Mouse (Mus musculus) liver, embryonic 14.5 days (tissue): ENCODE data around the gene Cpa1. TPM values are rescaled to one million over a fixed set of nuclear protein-coding genes. Genes with fewer than 3 reads are reported as not detected.

Source experiments
- ATAC-seq: fragments of 200-750 bp; cut with Nextera tagmentation; 2 replicates; pipeline ENCODE4 v1.8.0; 2017; ENCODE audit warnings: moderate number of reproducible peaks, mild to moderate bottlenecking, moderate library complexity; ENCODE audit not compliant: insufficient read depth
- DNase-seq, 3 experiments: peaks; one replicate each; pipeline ENCODE4 v3.0.0-alpha.2; 2012 to 2013; ENCODE audit warnings: low read depth in 3 of 3, low spot score in 3 of 3
- H3K27ac ChIP-seq: fragments of 300-500 bp; sonication (generic); 2 replicates; pipeline ENCODE4 v1.5.1; 2014; ENCODE audit warnings: moderate library complexity, mild to moderate bottlenecking, control low read depth, inconsistent platforms
- H3K27me3 ChIP-seq: fragments of 300-500 bp; sonication (generic); 2 replicates; pipeline ENCODE4 v1.6.1; 2014; ENCODE audit warnings: mild to moderate bottlenecking, low read length, moderate library complexity; ENCODE audit not compliant: control insufficient read depth, insufficient read depth
- H3K36me3 ChIP-seq: fragments of 300-500 bp; sonication (generic); replicated peaks from 2 replicates; pipeline ENCODE4 v1.6.1; 2014; ENCODE audit warnings: low read depth; ENCODE audit not compliant: control insufficient read depth, insufficient read depth
- H3K4me1 ChIP-seq, 2 experiments: fragments of 200-500 bp in 1 of 2; fragments of 300-500 bp in 1 of 2; sonication (generic) in 1 of 2; replicated peaks; 2 replicates each; pipeline ENCODE4 v1.6.1; 2012 to 2014; ENCODE audit warnings: antibody characterized with exemption in 1 of 2, inconsistent platforms in 1 of 2, low read length in 1 of 2; ENCODE audit not compliant: control insufficient read depth in 2 of 2, insufficient read depth in 2 of 2
- H3K4me2 ChIP-seq: fragments of 300-500 bp; sonication (generic); 2 replicates; pipeline ENCODE4 v1.6.1; 2014; ENCODE audit warnings: low read depth, mild to moderate bottlenecking, control low read depth, moderate library complexity
- H3K4me3 ChIP-seq, 2 experiments: fragments of 200-500 bp in 1 of 2; fragments of 300-500 bp in 1 of 2; sonication (generic) in 1 of 2; 2 replicates each; pipeline ENCODE4 v1.5.1; 2012 to 2014; ENCODE audit warnings: low read depth in 2 of 2, low read length in 2 of 2, mild to moderate bottlenecking in 2 of 2, control low read depth in 1 of 2, inconsistent platforms in 1 of 2, moderate library complexity in 1 of 2; ENCODE audit not compliant: insufficient read depth in 1 of 2
- H3K9ac ChIP-seq: fragments of 300-500 bp; sonication (generic); replicated peaks from 2 replicates; pipeline ENCODE4 v1.6.1; 2014; ENCODE audit warnings: mild to moderate bottlenecking, control low read depth, moderate library complexity
- H3K9me3 ChIP-seq: fragments of 300-500 bp; sonication (generic); 2 replicates; pipeline ENCODE4 v1.6.1; 2016; ENCODE audit warnings: low read length, mixed read lengths; ENCODE audit not compliant: control insufficient read depth
- CTCF ChIP-seq: IDR thresholded peaks from 2 replicates; pipeline ENCODE4 v1.5.1; 2016; ENCODE audit warnings: antibody characterized with exemption, low read depth, control low read depth
- EP300 ChIP-seq: IDR thresholded peaks from 2 replicates; pipeline ENCODE4 v1.6.1; 2016; ENCODE audit warnings: antibody characterized with exemption, low read depth
- WGBS: fragments of 180-500 bp; shearing (Covaris S2); extraction: QIAGEN DNeasy Blood & Tissue Kit; methylation state at CpG from one replicate; pipeline ENCODE4 v1.1.7; 2014; ENCODE audit not compliant: insufficient replicate concordance; 5-methylcytosine and 5-hydroxymethylcytosine counted together
- polyA plus RNA-seq, 2 experiments: library from polyadenylated mRNA; depleted of rRNA in 1 of 2; stranded (reverse) in 1 of 2; unstranded in 1 of 2; fragments of >200 nt; fragmentation: Nextera tagmentation in 1 of 2; extraction: Ambion mirVana in 1 of 2; gene quantifications; 2 replicates each; pipeline versions ENCODE4 v1.2.1 to v1.2.3; 2012 to 2014

The Cpa1 gene
- polyA plus RNA-seq, 2 experiments, result 1.4 to 1.5 TPM

DNA sequence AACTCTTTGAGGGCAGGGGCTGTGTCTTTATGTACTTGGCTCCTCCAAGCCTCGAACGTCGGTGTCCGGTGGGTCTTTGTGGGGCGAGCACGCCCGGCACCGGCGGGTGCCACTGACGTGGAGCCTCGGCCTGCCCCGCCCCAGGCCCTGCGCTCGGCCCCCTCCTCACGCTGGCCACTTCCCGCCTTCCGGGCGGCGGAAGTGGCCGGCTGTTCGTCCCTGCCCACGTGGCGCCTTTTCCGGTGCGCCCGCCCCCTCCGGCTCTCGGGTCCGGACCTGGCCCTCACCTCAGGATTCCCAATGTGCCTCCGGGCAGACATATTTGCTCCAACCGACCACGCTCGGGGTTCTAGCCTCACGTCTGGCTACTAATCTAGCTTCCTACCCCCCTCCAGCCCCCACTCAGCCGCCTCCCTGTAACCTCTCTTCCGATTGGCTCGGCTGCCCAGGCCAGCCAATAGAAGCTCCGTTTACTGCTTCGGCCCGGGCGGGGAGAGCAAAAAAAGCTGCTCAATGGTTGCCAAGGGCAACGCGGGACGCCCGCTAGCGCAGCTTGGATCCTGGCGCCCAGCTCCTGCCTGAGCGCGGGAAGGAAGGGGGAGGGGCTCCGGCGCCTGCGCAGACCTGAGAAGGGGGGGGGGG is 54.5 kb downstream of the Cpa1 start, which contains the start of gene Cep41:
Gene Cep41 (minus strand): TSS at position 400 of the 642 bp plus-strand sequence.
- Histone ChIP-seq H3K27me3 (no peaks in the 10 kb centered on the region), H3K4me3 (peak within 1 kb of the TSS; percentile 71 to 96), H3K9me3 (no peaks in the 10 kb centered on the region), H3K9ac (peak within 1 kb of the TSS; percentile 70), H3K4me2 (peak within 1 kb of the TSS; percentile 77), H3K4me1 (peaks cover 3 to 7% of the 10 kb centered on the region in 2 experiments), H3K36me3 (no peaks in the 10 kb centered on the region), H3K27ac (peak within 1 kb of the TSS; percentile 18)
- ATAC-seq, result peak; percentile 97
- DNase-seq, result peak; percentile 82 to 85 (median 84)
- TF ChIP-seq EP300, result peak; percentile 50; the same call in 1 of the 2 replicates
- no peak for TF ChIP-seq CTCF
- under 1% methylated on average over 52 of the region's 52 CpGs for WGBS

DNA sequence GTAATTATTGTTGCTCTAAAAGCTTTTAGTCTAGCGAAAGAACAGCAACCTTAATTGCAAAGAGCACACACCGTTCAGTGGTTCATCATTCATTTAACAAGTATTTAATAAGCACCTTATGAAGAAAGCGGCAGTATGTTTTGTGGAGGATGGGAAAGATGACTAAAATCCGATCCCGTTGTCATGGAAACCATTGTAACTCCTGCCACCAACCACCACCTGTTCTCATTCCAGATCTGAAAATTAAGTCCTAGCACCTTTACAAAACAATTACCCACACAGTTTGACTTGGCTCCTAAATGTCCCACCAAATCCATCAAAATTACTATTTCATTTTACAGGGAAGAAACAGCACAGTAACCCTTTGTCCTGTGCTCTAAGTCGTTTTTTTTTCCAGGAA is 55.2 kb downstream of the Cpa1 start:
- H3K27ac ChIP-seq, result no peak overlapping the region
- no peaks in the 10 kb centered on the region for H3K36me3 ChIP-seq
- H3K4me3 ChIP-seq, result peak overlapping the region in 1 of 2 experiments; percentile 71; a peak in 2 of 4 replicates
- H3K4me1 ChIP-seq, result peaks cover 3 to 7% of the 10 kb centered on the region in 2 experiments
- TF ChIP-seq EP300, result no peak
- TF ChIP-seq CTCF, result no peak
- DNase-seq, result no peak
- peak overlapping the region; percentile 77 for H3K4me2 ChIP-seq
- H3K9ac ChIP-seq, result peak overlapping the region; percentile 45
- WGBS, result 42% methylated on average over 6 of the region's 6 CpGs
- no peak for ATAC-seq
- H3K9me3 ChIP-seq, result no peaks in the 10 kb centered on the region
- H3K27me3 ChIP-seq, result no peaks in the 10 kb centered on the region

Other genes starting within 250 kb of the Cpa1 start
- 11.9 and 13.7 TPM in 2 replicates for gene Zc3hc1, start 248.2 kb upstream of the Cpa1 start, polyA plus RNA-seq (2012; rRNA removed)
- gene Zc3hc1, start 248.2 kb upstream of the Cpa1 start, polyA plus RNA-seq (2014; fragmentation: Nextera tagmentation; extraction: Ambion mirVana), result 23.4 and 24.1 TPM in 2 replicates
- gene Klhdc10, start 237.3 kb upstream of the Cpa1 start, polyA plus RNA-seq (2012; rRNA removed), result 8.0 and 12.8 TPM in 2 replicates
- 8.9 and 9.4 TPM in 2 replicates for gene Klhdc10, start 237.3 kb upstream of the Cpa1 start, polyA plus RNA-seq (2014; fragmentation: Nextera tagmentation; extraction: Ambion mirVana)
- 15.9 and 17.6 TPM in 2 replicates for gene Tmem209, start 129.4 kb upstream of the Cpa1 start, polyA plus RNA-seq (2012; rRNA removed)
- gene Tmem209, start 129.4 kb upstream of the Cpa1 start, polyA plus RNA-seq (2014; fragmentation: Nextera tagmentation; extraction: Ambion mirVana), result 19.6 and 20.0 TPM in 2 replicates
- gene Ssmem1, start 129.4 kb upstream of the Cpa1 start, polyA plus RNA-seq (2012; rRNA removed), result 0.10 TPM in 1 of 2 replicates, not detected in the other
- 0.14 TPM in 1 of 2 replicates, not detected in the other for gene Ssmem1, start 129.4 kb upstream of the Cpa1 start, polyA plus RNA-seq (2014; fragmentation: Nextera tagmentation; extraction: Ambion mirVana)
- gene Cpa2, start 97.6 kb upstream of the Cpa1 start, polyA plus RNA-seq (2012; rRNA removed), result 0.60 and 0.63 TPM in 2 replicates
- 0.56 and 2.1 TPM in 2 replicates for gene Cpa2, start 97.6 kb upstream of the Cpa1 start, polyA plus RNA-seq (2014; fragmentation: Nextera tagmentation; extraction: Ambion mirVana)
- 0.05 and 0.07 TPM in 2 replicates for gene Cpa4, start 70.8 kb upstream of the Cpa1 start, polyA plus RNA-seq (2012; rRNA removed)
- 0.05 TPM in 1 of 2 replicates, not detected in the other for gene Cpa4, start 70.8 kb upstream of the Cpa1 start, polyA plus RNA-seq (2014; fragmentation: Nextera tagmentation; extraction: Ambion mirVana)
- 0.02 TPM in 1 of 2 replicates, not detected in the other for gene Cpa5, start 28.2 kb upstream of the Cpa1 start, polyA plus RNA-seq (2012; rRNA removed)
- not detected in 2 replicates for gene Cpa5, start 28.2 kb upstream of the Cpa1 start, polyA plus RNA-seq (2014; fragmentation: Nextera tagmentation; extraction: Ambion mirVana)
- gene Cep41, start 54.5 kb downstream of the Cpa1 start, polyA plus RNA-seq (2012; rRNA removed), result 2.4 and 3.6 TPM in 2 replicates
- gene Cep41, start 54.5 kb downstream of the Cpa1 start, polyA plus RNA-seq (2014; fragmentation: Nextera tagmentation; extraction: Ambion mirVana), result 4.0 and 4.7 TPM in 2 replicates
- 116 and 117 TPM in 2 replicates for gene Mest, start 84.3 kb downstream of the Cpa1 start, polyA plus RNA-seq (2012; rRNA removed)
- gene Mest, start 84.3 kb downstream of the Cpa1 start, polyA plus RNA-seq (2014; fragmentation: Nextera tagmentation; extraction: Ambion mirVana), result 169 and 174 TPM in 2 replicates